Mouse (Mus musculus) layer of hippocampus, adult 8-10 months (tissue): ENCODE data around the gene Cers4. TPM values are rescaled to one million over a fixed set of nuclear protein-coding genes. Genes with fewer than 3 reads are reported as not detected.

ENCODE experiments used
- DNase-seq, 2 experiments: peaks; one replicate each; pipeline ENCODE4 v3.0.0; 2022; ENCODE audit warnings: low spot score in 2 of 2
- total RNA-seq, 4 experiments: library from RNA; stranded (reverse); gene quantifications; 2 replicates each; pipeline ENCODE4 v1.2.4; 2022

Cers4 gene
- 10 to 100 TPM; 44.9 to 55.7 (median 52.0) TPM for total RNA-seq

DNA sequence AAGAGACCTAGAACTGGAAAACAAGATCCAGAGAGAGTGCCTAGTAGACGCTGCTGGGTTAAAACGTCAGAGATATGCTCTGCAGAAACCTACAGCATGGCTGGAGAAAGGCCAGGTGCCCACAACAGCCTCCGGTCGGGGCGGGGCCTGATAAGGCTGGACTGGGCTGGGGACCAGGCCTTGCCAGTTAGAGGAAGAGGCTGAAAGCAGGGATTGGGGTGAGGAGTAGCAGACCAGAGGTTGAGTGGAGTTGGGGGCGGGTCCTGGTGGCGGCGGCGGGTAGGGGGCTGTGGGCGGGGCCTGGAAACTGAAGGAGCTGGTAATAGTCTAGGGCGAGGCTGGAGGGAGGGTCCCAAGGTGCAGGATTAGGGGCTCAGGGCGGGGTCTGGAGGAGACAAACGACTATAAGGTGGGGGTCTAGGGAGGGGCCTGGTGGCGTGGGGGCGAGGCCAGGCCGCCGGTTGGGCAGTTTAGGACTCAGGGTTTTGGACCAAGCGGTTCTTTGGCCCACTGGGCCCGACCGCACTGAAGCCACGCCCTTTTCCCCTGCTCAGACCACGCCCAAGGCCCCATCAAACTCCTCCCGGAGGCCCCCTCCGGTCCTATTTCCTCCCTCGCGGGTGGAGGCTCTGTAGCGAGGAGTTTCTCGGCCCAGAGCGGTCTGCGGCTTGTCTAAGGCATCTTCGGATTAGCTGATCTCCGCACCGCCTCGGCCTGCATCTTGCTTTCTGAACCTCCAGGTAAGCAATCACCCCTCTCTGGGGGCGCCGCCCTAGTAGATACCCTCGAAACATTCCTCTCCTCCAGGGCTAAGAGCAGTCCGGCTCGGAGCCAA lies at the start of gene Cers4:
Gene Cers4, plus strand, starts transcription at position 176 of the 835 bp plus-strand sequence.
- peak; percentile 74 to 77 for DNase-seq

DNA sequence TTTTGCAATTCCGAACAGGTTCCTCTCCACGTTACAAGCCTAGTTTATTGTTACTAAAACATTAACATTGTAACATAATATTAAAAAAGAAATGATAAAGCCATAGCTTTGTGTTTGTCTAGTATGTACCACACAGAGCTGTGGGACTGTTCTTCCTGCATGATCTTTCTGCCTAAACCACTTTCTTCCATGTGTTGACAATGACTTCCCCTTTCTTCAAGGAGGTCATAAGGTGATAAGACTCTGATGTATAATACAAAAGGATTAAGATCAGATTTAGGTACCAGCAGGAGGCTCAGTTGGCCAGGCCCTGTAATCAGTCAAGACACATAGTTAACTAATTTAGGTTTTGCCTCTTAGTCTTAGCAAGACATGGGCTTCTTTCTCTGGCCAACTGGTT lies 34.7 kb upstream of the Cers4 start:
- no peak for DNase-seq

DNA sequence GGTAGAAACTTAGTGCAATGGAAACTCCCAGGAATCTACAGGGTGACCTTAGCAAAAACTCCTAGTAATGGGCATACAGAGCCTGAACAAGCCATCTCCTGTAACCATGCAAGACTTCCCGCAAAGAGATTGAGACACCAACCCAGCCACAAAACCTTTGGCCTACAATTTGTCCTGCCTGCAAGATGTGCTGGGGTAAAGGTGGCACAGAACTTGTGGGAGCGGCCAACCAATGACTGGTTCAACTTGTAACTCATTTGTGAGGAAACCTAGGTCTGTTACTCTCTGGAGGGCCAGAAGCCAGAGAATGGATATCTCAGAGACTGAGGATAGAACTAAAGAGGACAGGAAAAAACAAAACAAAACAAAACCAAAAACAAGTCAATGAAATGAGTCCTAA lies 29.8 kb upstream of the Cers4 start:
- DNase-seq, result no peak

DNA sequence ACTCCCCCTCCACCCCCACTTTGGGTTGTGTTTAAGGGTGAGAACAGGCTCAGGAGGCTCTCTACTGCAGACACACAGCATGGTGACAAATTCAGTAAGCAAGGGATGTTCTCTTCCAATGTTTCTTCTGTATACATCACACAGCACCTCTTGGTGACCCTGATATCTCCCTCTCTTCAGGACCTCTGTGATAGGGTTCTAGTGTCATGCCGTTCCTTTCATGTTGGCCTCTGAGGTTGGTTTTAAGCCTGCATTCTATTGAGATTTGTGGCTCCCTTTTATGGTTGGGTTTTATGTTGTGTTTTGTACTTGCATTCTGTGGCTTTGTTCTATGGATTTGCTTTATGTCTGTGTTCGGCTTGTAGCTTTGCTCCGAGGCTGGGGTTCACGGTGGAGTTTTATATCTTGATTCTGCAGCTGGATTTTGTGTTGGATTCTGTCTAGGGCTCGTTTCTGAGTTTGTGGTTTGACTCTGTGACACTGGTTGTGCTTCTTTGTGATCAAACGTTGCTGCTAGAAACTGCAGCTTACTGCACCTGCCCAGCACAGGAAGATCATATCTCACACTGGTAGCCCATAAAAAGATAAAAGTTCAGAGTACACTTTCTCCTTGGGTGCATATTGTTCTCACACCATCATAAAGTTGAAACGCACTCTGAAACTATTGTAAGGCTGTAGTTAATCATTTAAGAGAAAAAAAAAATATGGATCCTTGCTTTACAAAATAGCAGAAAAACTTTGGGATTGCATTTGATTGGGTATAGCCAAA lies 18.2 kb upstream of the Cers4 start:
- no peak for DNase-seq

DNA sequence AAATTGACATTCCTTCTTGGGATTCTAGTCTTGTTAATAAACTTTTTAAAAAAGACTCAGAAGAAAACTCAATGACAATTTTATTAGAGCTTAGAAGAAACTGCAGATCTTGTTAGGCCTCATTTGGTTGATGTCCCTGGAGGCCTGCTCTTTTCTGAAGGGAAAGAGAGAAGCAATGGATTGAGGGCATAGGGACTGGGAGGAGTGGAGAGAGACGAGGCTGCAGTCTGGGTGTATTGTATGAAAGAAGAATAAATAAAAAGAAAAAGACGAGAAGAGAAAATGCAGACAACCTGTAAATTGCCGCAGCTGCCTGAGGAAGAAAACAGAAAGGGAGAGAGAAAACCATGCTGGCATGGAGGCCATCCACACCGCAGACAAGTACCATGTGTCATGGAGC lies 11.7 kb upstream of the Cers4 start:
- DNase-seq, result no peak

DNA sequence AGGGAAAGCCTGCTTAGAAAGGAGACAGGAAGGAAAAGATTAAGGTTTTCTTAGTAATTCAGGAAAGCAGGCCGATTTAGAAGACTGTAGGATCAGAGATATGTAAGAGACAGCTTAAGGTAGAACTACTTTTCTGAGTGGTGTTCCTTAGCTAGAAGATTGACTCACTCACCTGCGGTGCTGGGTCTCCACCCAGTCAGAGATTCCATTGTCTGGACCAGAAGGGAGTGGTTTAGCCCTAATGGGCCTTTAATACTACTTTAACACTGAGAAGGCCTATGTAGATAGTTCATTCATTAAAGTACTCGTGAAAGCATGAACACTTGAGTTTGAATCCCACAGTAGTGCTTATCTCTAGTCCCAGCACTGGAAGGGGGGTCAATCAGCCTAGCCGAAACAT lies 11.2 kb upstream of the Cers4 start:
- no peak for DNase-seq

DNA sequence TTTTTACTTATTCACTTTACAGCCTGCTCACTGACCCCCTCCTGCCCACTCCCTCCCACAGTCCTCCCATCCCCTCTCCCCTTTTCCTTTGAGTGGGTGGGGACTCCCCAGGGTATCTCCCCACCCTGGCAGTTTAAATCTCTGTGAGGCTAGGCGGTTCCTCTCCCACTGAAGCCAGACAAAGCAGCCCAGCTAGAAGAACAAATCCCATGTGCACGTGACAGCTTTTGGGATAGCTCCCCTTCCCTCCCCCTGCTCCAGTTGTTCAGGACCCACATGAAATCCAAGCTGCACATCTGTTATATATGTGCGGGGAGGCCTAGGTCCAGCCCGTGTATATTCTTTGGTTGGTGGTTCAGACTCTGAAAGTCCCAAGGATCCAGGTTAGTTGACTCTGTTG lies 10.3 kb upstream of the Cers4 start:
- no peak for DNase-seq

DNA sequence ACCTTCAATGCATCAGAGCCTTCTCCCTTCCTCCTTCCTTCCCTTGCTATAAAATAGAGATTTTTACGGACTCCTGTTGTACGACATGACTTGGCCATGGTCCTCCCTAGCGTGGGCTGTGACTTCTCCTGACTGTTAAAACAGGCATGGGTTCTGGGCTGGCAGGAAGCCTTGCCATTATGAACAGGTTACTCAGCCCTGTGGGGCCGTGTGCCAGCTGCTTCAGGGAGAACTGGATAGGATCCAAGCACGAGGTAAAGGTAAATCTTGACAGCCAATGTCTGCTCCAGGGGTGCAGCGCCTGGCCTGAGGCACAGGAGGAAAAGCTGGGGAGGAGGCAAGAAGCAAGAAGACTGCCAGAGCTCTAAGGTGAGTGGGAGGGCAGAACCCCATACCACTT lies 9.5 kb upstream of the Cers4 start:
- DNase-seq, result no peak

DNA sequence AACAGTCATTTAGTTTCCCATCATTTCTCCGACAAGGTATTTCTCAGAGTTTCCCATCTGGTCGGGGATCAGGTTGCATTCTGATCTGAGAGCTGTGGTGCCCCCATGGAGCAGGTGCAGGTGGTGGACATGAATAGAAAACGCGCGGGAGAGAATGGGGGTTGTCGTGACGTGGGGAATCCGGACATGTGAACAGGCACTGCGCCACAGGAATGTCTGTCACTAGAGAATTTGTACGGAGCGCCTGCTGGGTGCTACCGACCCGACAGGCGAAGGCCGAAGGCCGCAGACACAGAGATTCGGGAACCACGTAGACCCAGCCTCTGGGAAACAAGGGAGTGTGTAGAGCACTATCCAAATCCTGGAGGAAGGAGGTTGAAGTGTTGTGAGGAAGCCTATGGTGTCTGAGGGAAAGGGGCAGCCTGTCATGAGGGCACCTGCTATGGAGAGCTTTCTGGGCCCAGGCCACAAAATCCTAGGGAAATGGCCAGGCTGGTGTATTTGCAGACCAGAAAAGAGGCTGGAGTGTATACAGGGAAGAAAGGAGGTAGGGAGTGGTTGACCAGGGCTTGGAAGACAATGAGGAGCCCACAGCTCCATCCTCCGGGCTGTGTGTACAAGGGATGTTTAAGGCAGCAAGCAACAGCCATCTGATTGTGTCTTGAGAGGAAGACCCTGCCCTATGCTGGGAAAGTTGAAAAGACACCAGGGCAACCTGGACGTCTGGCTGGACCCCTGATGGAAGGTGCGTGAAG lies 1.0 kb downstream of the Cers4 start:
- peak; percentile 61 to 64 for DNase-seq

DNA sequence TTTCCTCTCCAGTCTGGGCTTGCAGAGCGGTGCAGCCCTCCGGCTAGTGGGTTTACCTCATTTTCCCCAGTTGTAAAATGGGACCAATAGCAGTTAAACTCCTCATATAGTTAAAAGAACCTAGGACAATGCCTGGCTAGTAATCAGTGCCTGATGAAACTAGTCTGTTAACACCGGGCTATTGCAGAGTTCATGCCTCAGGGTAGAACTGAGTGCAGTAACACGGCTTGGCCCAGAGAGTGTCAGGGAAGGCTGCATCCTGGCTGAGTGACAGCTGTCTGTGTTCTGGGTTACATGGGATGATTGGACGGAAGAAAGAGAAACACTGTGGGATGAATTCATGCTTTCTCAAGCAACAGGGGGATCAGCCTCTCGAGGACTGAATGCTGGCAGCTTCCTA lies 3.1 kb downstream of the Cers4 start:
- DNase-seq, result no peak

DNA sequence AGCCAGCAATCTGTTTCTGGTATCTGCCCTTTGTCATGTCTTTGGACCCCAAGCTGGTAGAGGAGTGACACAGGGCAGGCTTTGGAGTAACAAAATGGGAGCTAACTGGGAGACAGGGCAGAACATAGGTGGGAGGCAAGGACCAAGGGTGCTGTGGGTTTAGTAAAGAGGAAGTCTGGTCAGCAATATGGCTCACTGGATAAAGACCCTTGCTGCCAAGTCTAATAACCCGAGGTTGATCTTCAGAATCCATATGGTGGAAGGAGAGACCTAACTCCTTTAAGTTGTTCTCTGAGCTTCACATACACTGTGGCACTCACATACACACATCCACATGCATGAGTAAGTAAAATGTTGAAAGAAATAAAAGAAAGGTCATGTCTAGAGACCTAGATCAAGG lies 4.8 kb downstream of the Cers4 start:
- no peak for DNase-seq

DNA sequence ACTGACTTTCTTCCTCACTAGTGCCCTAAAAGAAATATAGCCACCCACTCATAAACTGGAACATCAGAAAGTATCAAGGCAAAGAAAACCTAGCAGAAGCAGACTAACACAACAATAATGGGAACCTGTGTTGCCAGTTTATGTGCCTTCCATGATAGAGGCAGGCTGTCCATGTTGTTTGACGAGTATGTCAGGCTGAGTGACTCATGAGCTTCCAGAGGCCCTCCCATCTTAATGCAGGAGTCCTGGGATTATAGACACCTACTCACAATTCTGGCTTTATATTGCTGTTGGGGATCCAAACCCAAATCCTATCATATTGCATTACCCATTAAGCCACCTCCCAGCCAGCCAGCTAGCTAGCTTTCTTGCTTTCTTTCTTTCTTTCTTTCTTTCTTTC lies 12.5 kb downstream of the Cers4 start:
- DNase-seq, result no peak

DNA sequence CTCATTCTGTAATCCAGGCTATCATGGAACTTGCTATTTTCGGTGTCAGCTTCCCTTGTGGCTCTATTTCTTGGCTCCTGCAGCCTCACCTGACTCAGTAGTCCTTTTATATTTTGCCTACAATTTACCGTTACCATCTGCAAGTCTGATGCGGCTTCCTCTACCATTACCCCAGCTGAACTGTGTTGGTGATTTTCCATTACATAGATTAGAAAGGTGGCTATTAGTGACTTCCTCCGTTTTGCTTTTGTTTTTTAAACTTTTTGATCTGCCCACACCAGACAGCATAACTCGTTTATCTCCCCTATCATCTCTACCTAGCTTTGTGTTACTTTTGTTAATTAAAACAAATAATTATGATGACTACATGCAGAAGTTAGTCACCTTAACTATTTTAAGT lies 14.7 kb downstream of the Cers4 start:
- no peak for DNase-seq

DNA sequence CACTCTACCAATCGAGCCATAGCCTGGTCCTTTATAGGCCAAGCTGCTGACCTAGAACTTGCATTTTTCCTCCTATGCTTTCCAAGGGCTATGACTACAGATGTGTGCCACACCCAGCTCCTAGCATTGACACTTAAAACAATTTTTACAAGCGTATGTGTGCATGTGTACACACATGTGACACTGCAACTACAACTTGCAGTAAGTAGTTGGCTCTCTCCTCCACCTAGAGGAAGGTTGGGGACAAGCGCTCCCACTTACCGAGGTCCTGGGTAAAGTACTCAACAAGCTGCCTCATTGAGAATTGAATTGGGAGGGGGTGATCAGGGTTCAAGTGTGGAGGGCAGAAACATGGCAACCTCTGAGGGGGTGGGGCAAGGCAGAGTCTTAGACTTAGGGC lies 18.0 kb downstream of the Cers4 start:
- DNase-seq, result no peak

DNA sequence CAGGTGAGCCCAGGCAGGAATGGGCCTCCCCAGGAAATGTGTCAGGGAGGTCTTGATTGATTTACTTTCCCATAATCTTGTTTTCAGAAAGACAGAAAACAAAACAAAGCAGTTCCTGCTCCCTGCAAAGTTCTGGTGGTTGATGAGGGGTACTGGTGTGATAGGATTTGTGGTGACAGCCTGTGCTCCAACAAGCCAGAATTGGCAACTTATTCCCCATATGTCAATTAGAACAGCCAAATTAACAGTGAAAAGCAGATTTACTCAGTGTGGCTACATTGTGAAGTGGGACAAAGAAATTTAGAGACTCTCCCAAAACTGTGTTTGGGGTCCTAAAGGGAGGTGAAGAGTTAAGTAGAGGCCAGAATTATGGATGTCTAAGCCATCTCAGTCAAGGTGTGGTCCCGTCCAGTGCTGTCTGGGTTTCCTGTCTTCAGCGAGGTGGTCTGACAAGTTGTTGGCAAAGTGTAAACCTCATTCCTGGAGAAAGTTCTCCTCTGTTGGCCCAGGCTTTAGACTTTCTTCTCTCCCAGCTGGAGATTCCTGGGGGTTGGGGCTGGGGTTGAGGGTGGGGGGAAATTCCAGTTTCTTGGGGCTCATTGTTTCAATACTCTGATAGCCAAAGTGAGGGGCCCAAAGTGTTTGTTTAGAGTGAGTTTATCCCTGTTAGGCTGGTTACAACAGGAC lies 18.7 kb downstream of the Cers4 start:
- no peak for DNase-seq

DNA sequence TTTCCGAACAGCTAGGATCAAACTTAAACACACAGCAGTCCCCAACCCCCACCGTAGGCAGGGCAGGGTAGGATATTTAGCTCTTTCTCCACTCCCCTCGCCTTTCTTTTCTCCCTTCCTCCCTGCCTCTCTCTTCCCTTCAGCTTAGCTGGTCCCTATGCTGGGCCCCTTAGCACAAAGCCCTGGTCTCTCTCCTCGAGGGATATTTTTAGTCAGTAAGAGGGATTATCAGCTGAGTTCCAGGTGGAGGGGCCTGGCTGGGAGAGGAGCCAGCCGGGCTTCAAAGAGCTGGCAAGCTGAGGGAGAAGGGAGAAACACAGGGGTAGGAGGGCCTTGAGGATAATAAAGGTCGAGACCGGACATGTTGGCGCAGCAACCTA lies 19.3 kb downstream of the Cers4 start:
- DNase-seq, result no peak

DNA sequence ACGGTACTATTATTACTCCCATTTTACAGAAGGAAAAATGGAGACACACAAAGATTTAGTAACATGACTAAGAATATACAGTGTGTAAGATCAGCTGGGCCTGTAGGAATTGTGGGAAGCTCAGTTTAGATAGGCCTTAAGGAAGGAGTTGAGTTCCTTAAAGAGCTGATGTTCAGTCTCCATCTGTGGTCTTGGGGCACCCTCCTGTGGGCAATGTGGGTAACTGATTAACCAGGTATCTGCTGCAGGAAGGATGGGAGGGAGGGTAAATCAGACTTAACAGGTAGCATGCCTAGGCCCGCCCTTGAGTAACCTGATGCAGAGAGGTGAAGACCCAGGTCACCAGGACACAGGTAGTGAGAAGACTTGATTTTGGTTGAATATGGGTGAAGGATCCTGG lies 23.3 kb downstream of the Cers4 start:
- no peak for DNase-seq

DNA sequence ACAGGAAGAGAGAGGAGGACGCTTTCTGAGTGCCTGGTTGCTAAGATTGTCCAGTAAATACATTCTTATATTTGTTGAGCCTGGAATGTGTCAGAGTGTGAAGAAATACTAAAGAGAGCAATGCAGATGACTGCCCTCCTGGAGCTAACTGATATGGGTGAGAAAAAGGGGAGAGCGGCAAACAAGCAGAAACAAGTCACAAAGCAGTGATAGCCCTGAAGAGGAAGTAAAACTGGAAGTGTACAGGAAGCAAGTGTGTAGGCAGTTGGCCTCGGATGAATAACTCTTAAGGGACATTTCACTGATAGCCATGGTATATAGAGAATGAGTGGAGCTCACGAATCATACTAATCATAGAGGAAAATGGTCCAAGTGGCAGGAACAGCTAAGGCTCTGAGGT lies 28.6 kb downstream of the Cers4 start:
- no peak for DNase-seq

DNA sequence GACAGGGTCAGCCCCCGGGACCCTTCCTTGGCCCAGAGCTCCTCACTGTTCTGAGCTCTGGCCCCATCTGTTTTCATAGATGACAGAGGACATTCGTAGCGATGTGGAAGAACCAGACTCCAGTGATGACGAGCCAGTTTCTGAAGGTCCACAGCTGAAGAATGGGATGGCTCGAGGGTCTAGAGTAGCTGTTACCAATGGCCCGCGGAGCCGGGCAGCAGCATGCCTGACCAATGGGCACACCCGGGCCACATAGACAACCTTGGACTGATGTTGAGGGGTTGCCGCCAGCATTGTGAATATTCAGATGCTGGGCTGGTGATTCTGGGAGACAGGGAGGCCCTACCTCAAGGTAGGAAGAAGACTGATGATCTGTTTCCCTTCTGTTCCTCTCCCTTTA lies 30.7 kb downstream of the Cers4 start:
- no peak for DNase-seq
